Mouse (Mus musculus) stomach, embryonic 14.5 days (tissue): ENCODE results near the gene Aff3. TPM values are rescaled to one million over a fixed set of nuclear protein-coding genes. Genes with fewer than 3 reads are reported as not detected.

ENCODE experiments used
- ATAC-seq: fragments of 200-750 bp; cut with Nextera tagmentation; 2 replicates; pipeline ENCODE4 v1.8.0; 2017; ENCODE audit warnings: low read depth, moderate TSS enrichment; ENCODE audit not compliant: insufficient number of reproducible peaks, insufficient read depth, low FRiP score
- H3K27ac ChIP-seq: fragments of 300-500 bp; sonication (generic); 2 replicates; pipeline ENCODE4 v1.5.1; 2014; ENCODE audit warnings: mild to moderate bottlenecking, low read length, moderate library complexity, mixed read lengths
- H3K27me3 ChIP-seq: fragments of 300-500 bp; sonication (generic); 2 replicates; pipeline ENCODE4 v1.6.1; 2014; ENCODE audit warnings: low read length, control low read depth, mixed read lengths; ENCODE audit not compliant: control insufficient read depth, insufficient read depth
- H3K36me3 ChIP-seq: fragments of 300-500 bp; sonication (generic); 2 replicates; pipeline ENCODE4 v1.6.1; 2014; ENCODE audit warnings: mild to moderate bottlenecking, control low read depth, low read length, moderate library complexity, mixed read lengths; ENCODE audit not compliant: control insufficient read depth, insufficient read depth
- H3K4me1 ChIP-seq: fragments of 300-500 bp; sonication (generic); 2 replicates; pipeline ENCODE4 v1.6.1; 2014; ENCODE audit warnings: low read length, control low read depth, mixed read lengths; ENCODE audit not compliant: control insufficient read depth, insufficient read depth
- H3K4me2 ChIP-seq: fragments of 300-500 bp; sonication (generic); replicated peaks from 2 replicates; pipeline ENCODE4 v1.6.1; 2014; ENCODE audit warnings: low read depth, low read length, control low read depth
- H3K4me3 ChIP-seq: fragments of 300-500 bp; sonication (generic); 2 replicates; pipeline ENCODE4 v1.5.1; 2014; ENCODE audit warnings: low read depth, low read length, control low read depth
- H3K9ac ChIP-seq: fragments of 300-500 bp; sonication (generic); replicated peaks from 2 replicates; pipeline ENCODE4 v1.6.1; 2014; ENCODE audit warnings: low read depth, mild to moderate bottlenecking, control low read depth, low read length, moderate library complexity, mixed read lengths
- H3K9me3 ChIP-seq: fragments of 300-500 bp; sonication (generic); 2 replicates; pipeline ENCODE4 v1.6.1; 2016; ENCODE audit warnings: low read depth, low read length, control low read depth; ENCODE audit not compliant: control insufficient read depth
- WGBS: fragments of 180-500 bp; shearing (Covaris S2); extraction: QIAGEN DNeasy Blood & Tissue Kit; methylation state at CpG from one replicate; pipeline ENCODE4 v1.1.7; 2014; 5-methylcytosine and 5-hydroxymethylcytosine counted together
- polyA plus RNA-seq: library from polyadenylated mRNA; unstranded; fragments of >200 nt; fragmentation: Nextera tagmentation; extraction: Ambion mirVana; gene quantifications from 2 replicates; pipeline ENCODE4 v1.2.1, GENCODE M21; 2014

The Aff3 gene
- polyA plus RNA-seq, 1 experiment from 2014 or later, result 8.2 TPM

DNA sequence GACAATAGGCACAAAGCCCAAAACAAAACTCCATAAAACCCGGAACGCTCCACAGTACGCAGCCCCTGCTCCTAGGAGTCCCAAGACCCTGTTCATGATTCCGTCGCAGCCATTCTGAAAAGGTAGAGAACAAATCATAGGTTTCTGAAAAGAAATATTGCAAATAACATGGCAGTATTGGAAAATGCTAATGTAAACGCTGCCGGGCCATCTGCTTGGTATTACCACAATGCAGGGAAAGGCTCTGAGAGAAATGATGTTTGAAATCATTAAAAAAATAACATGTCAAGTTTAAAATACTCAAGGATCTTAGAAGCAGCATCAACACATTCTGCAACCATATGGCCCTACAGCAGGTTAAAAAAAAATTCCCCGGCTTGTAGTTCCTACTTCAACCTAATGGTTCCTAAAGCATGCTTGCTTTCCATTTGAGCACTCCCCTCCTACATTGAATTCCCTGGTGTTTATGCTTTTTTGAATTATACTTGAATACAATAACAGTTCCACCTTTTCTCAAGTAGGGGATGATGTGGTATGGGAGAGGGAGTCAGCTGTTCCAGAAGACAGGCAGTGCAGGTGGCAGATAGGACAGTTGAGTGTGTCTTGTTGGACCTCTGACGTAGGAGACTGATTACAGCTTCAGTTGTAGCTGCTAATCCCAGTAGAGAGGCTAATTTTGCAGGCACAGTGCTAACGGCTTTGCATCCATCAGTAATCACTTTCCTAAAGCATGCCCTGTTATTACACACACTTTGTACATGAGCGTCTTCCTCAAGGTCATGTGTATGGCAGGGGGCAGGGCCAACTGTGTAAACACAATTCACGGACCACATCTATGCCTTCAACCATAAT, 246.3 kb downstream of the Aff3 start:
- no peaks in the 10 kb centered on the region for H3K4me1 ChIP-seq
- no peak overlapping the region for H3K4me2 ChIP-seq
- no peak for ATAC-seq
- H3K4me3 ChIP-seq, result no peak overlapping the region
- H3K9me3 ChIP-seq, result no peaks in the 10 kb centered on the region
- H3K36me3 ChIP-seq, result no peaks in the 10 kb centered on the region
- no peak overlapping the region for H3K27ac ChIP-seq
- 60% methylated on average over 12 of the region's 12 CpGs for WGBS
- no peak overlapping the region for H3K9ac ChIP-seq
- H3K27me3 ChIP-seq, result no peaks in the 10 kb centered on the region

GRCm38 (mm10) chr1:38417196-38417595, 247.6 kb downstream of the Aff3 start:
- H3K4me3 ChIP-seq, result no peak overlapping the region
- no peak for ATAC-seq
- no peaks in the 10 kb centered on the region for H3K27me3 ChIP-seq
- H3K27ac ChIP-seq, result no peak overlapping the region
- no peaks in the 10 kb centered on the region for H3K9me3 ChIP-seq
- H3K9ac ChIP-seq, result no peak overlapping the region
- no peaks in the 10 kb centered on the region for H3K36me3 ChIP-seq
- H3K4me2 ChIP-seq, result no peak overlapping the region
- 77% methylated on average over 12 of the region's 12 CpGs for WGBS
- H3K4me1 ChIP-seq, result no peaks in the 10 kb centered on the region

DNA sequence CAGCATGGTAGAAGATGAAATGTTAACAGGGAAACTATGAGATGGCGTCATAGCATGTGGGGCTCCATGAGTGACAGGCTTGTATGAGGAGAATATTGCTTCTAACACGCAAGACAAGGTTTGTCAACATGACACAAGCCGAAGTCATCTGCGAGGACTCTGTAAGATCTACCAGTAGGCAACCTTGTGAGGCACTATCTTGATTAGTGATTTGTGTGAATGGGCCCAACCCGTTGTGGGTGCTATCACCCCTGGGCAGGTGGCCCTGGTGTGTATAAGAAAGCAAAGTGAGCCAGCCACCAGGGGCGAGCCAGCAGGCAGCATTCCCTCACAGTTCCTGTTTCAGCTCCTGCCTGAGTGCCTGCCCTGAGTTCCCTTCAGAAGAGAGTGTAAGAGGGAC, 249.2 kb downstream of the Aff3 start:
- no peak overlapping the region for H3K9ac ChIP-seq
- no peaks in the 10 kb centered on the region for H3K4me1 ChIP-seq
- H3K27me3 ChIP-seq, result no peaks in the 10 kb centered on the region
- H3K36me3 ChIP-seq, result no peaks in the 10 kb centered on the region
- H3K27ac ChIP-seq, result no peak overlapping the region
- WGBS, result 88% methylated on average over 6 of the region's 6 CpGs
- no peak for ATAC-seq
- no peak overlapping the region for H3K4me3 ChIP-seq
- H3K9me3 ChIP-seq, result no peaks in the 10 kb centered on the region
- H3K4me2 ChIP-seq, result no peak overlapping the region

DNA sequence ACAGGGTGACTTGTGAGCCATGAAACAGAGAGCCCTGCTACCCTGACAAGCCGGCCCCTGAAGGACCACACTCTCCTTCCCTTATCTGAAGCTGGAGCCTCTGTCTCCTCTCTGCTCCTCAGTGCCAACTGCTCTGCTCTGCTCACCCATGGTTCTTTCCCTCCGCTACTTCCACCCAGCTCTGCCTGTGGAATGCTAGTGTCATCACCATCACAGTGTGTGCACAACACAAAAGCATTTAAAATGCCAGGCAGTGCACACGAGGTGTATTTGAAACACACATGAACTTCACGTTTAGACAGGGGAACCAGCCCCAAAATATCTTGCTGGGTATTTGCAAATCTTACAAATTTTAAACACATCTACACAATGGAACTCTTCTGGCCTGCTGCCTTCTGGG, 253.6 kb downstream of the Aff3 start:
- no peaks in the 10 kb centered on the region for H3K4me1 ChIP-seq
- H3K27me3 ChIP-seq, result no peaks in the 10 kb centered on the region
- no peak overlapping the region for H3K27ac ChIP-seq
- H3K4me3 ChIP-seq, result no peak overlapping the region
- WGBS, result 60% methylated on average over 4 of the region's 4 CpGs
- H3K9ac ChIP-seq, result no peak overlapping the region
- H3K4me2 ChIP-seq, result no peak overlapping the region
- no peaks in the 10 kb centered on the region for H3K36me3 ChIP-seq
- H3K9me3 ChIP-seq, result no peaks in the 10 kb centered on the region
- ATAC-seq, result no peak

- no peaks in the 10 kb centered on the region for H3K27me3 ChIP-seq
- 49% methylated on average over 4 of the region's 4 CpGs for WGBS
- no peak overlapping the region for H3K4me3 ChIP-seq
- no peaks in the 10 kb centered on the region for H3K9me3 ChIP-seq
- H3K36me3 ChIP-seq, result no peaks in the 10 kb centered on the region
- H3K27ac ChIP-seq, result no peak overlapping the region
- no peak overlapping the region for H3K4me2 ChIP-seq
- H3K4me1 ChIP-seq, result no peaks in the 10 kb centered on the region
- no peak for ATAC-seq
- H3K9ac ChIP-seq, result no peak overlapping the region
Observed at GRCm38 (mm10) chr1:38410457-38410856, 254.3 kb downstream of the Aff3 start.

DNA sequence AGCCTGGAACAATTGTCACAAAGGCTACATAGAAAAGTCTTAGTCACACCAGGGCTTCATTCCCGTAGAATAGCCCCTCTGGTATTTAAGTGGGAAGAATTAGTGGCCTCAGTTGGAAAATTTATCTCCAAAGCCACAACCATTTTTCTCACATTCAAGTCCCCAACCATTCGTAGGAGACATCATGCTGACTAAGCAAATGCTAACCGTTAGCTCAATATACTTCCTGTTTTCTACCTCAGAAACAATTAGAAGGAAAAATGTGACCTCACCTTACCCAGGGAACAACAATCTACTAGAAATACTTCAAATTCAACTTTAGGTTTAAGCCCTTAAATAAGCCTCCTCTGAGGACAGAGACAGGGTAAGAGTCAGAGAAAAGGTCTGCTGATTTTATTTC, 256.5 kb downstream of the Aff3 start:
- Histone ChIP-seq H3K9ac (no peak overlapping the region), H3K27ac (no peak overlapping the region), H3K4me1 (no peaks in the 10 kb centered on the region), H3K27me3 (no peaks in the 10 kb centered on the region), H3K4me2 (no peak overlapping the region), H3K4me3 (no peak overlapping the region), H3K36me3 (no peaks in the 10 kb centered on the region), H3K9me3 (no peaks in the 10 kb centered on the region)
- WGBS, result 73% methylated on average over 3 of the region's 3 CpGs
- no peak for ATAC-seq

GRCm38 (mm10) chr1:38403781-38404180, 261.0 kb downstream of the Aff3 start:
- Histone ChIP-seq H3K9ac (no peak overlapping the region), H3K4me2 (no peak overlapping the region), H3K27me3 (no peaks in the 10 kb centered on the region), H3K36me3 (no peaks in the 10 kb centered on the region), H3K4me1 (no peaks in the 10 kb centered on the region), H3K9me3 (no peaks in the 10 kb centered on the region), H3K27ac (no peak overlapping the region), H3K4me3 (no peak overlapping the region)
- WGBS, result 87% methylated on average over 5 of the region's 5 CpGs
- ATAC-seq, result no peak

- Histone ChIP-seq H3K9ac (no peak overlapping the region), H3K36me3 (no peaks in the 10 kb centered on the region), H3K4me3 (no peak overlapping the region), H3K9me3 (no peaks in the 10 kb centered on the region), H3K4me2 (no peak overlapping the region), H3K4me1 (no peaks in the 10 kb centered on the region), H3K27ac (no peak overlapping the region), H3K27me3 (no peaks in the 10 kb centered on the region)
- ATAC-seq, result peak; percentile 33; the same call in 1 of the 2 replicates
- WGBS, result 60% methylated on average over 4 of the region's 4 CpGs
Observed at GRCm38 (mm10) chr1:38401856-38402255, 262.9 kb downstream of the Aff3 start.

GRCm38 (mm10) chr1:38399269-38399668, 265.5 kb downstream of the Aff3 start:
- peaks cover 5% of the 10 kb centered on the region for H3K4me1 ChIP-seq
- 85% methylated on average over 10 of the region's 10 CpGs for WGBS
- H3K4me3 ChIP-seq, result no peak overlapping the region

More at GRCm38 (mm10) chr1:38399269-38399668, 265.5 kb downstream of the Aff3 start:
- no peaks in the 10 kb centered on the region for H3K9me3 ChIP-seq
- no peak for ATAC-seq
- no peak overlapping the region for H3K27ac ChIP-seq
- H3K4me2 ChIP-seq, result no peak overlapping the region
- no peaks in the 10 kb centered on the region for H3K27me3 ChIP-seq
- no peaks in the 10 kb centered on the region for H3K36me3 ChIP-seq
- no peak overlapping the region for H3K9ac ChIP-seq
